Mouse (Mus musculus): ENCODE data around the gene Rps26. TPM values are rescaled to one million over a fixed set of nuclear protein-coding genes. Genes with fewer than 3 reads are reported as not detected.
A peak's percentile ranks its signal among the peaks of the same experiment; 100 is the strongest.

The Rps26 gene
- polyA plus RNA-seq, 1 experiment = 1,658 TPM

- H3K36me3 ChIP-seq (ENCODE audit: control insufficient read depth, insufficient read depth) = no peaks in the 10 kb centered on the region
- H3ac ChIP-seq (ENCODE audit: control insufficient read depth, insufficient read length) = no peak overlapping the region
- no peak overlapping the region for H3K4me3 ChIP-seq
- H3K27me3 ChIP-seq (ENCODE audit: control insufficient read depth, insufficient read depth, insufficient read length) = no peaks in the 10 kb centered on the region
- TF ChIP-seq REST (IDR thresholded peaks at IDR 0.05; ENCODE audit: insufficient read depth, insufficient read length) (no peak), TCF12 (IDR thresholded peaks at IDR 0.05; ENCODE audit: insufficient read depth, poor library complexity, severe bottlenecking) (no peak)
- H3K79me2 ChIP-seq (ENCODE audit: control insufficient read depth, insufficient read depth) = no peaks in the 10 kb centered on the region
- H3K4me2 ChIP-seq (ENCODE audit: low read depth) = no peak overlapping the region
Measured at GRCm38 (mm10) chr10:128601499-128601898, 25.0 kb downstream of the Rps26 start.

DNA sequence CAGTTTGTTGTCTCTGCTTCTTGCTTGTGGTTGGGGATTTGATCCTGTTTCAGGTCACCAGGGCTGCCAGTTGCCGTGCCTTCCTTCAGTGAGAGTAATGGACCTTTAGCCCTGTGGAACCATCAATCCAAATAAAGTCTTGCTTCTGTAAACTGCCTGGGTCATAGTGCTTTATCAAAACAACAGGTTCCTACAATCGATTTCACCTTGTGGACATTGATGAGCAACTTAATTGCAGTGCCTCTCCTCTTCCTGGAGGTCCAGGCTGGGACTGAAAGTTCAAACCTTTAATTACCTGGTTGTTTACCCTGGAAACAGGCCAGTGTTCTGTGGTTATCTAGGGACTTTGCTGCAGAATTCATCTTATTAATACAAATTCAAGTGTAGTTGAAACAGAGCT, 28.1 kb downstream of the Rps26 start:
- Histone ChIP-seq H3K79me2 (ENCODE audit: control insufficient read depth, insufficient read depth) (no peaks in the 10 kb centered on the region), H3K4me2 (ENCODE audit: low read depth) (no peak overlapping the region), H3ac (ENCODE audit: control insufficient read depth, insufficient read length) (no peak overlapping the region), H3K4me3 (no peak overlapping the region), H3K27me3 (ENCODE audit: control insufficient read depth, insufficient read depth, insufficient read length) (no peaks in the 10 kb centered on the region), H3K36me3 (ENCODE audit: control insufficient read depth, insufficient read depth) (no peaks in the 10 kb centered on the region)
- no peak for TF ChIP-seq TCF12 (IDR thresholded peaks at IDR 0.05; ENCODE audit: insufficient read depth, poor library complexity, severe bottlenecking)
- no peak for TF ChIP-seq TCF3 (IDR thresholded peaks at IDR 0.05; ENCODE audit: insufficient read length, low read depth)
- no peak for TF ChIP-seq POLR2A (IDR thresholded peaks at IDR 0.05; ENCODE audit: insufficient read length, low read depth)
- TF ChIP-seq CEBPB (IDR thresholded peaks at IDR 0.05; ENCODE audit: insufficient read depth, poor library complexity, severe bottlenecking) = no peak
- TF ChIP-seq REST (IDR thresholded peaks at IDR 0.05; ENCODE audit: insufficient read depth, insufficient read length) = no peak
- TF ChIP-seq E2F4 (IDR thresholded peaks at IDR 0.05; ENCODE audit: insufficient read depth) = no peak
- TF ChIP-seq MYOD1 (IDR thresholded peaks at IDR 0.05; ENCODE audit: control insufficient read depth in 1 of 3, insufficient read length in 2 of 3, low read depth in 2 of 3) = no peak
- no peak for TF ChIP-seq USF1 (IDR thresholded peaks at IDR 0.05; ENCODE audit: low read depth)
- no peak for TF ChIP-seq POLR2AphosphoS2 (IDR thresholded peaks at IDR 0.05; ENCODE audit: insufficient read length, low read depth)
- no peak for TF ChIP-seq MYOG (IDR thresholded peaks at IDR 0.05; ENCODE audit: control insufficient read depth in 1 of 3, insufficient read depth in 1 of 3, insufficient read length in 2 of 3, low read depth in 2 of 3)
- no peak for TF ChIP-seq SRF (IDR thresholded peaks at IDR 0.05; ENCODE audit: control insufficient read depth, insufficient read length, low read depth)
- TF ChIP-seq MAX (IDR thresholded peaks at IDR 0.05; ENCODE audit: low read depth) = no peak

DNA sequence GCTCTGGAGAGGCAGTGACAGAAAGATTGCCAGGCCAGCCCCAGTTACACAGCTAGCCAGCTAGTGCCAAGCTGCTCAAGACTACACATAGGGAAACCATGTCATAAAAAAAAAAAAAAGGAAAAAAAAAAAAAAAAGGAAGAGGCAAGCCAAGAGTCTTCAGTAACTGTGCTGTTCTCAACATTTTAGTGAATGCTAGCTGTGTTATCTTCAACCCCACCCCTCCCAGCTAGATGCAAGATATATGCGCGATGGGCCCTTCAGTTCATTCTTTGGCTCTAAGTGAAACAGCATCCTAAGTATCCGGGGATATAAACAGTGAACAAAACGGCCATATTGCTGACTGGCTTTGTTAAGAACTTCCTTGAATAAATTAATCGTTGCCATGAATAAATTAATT, 33.8 kb downstream of the Rps26 start:
- Histone ChIP-seq H3K36me3 (ENCODE audit: control insufficient read depth, insufficient read depth) (no peaks in the 10 kb centered on the region), H3K27me3 (ENCODE audit: control insufficient read depth, insufficient read depth, insufficient read length) (no peaks in the 10 kb centered on the region), H3K4me2 (ENCODE audit: low read depth) (no peak overlapping the region), H3ac (ENCODE audit: control insufficient read depth, insufficient read length) (no peak overlapping the region), H3K79me2 (ENCODE audit: control insufficient read depth, insufficient read depth) (no peaks in the 10 kb centered on the region), H3K4me3 (no peak overlapping the region)
- TF ChIP-seq MYOD1 (IDR thresholded peaks at IDR 0.05; ENCODE audit: control insufficient read depth in 1 of 3, insufficient read length in 2 of 3, low read depth in 2 of 3) (no peak), MAX (IDR thresholded peaks at IDR 0.05; ENCODE audit: low read depth) (no peak), POLR2AphosphoS2 (IDR thresholded peaks at IDR 0.05; ENCODE audit: insufficient read length, low read depth) (no peak), E2F4 (IDR thresholded peaks at IDR 0.05; ENCODE audit: insufficient read depth) (no peak), REST (IDR thresholded peaks at IDR 0.05; ENCODE audit: insufficient read depth, insufficient read length) (no peak), CEBPB (IDR thresholded peaks at IDR 0.05; ENCODE audit: insufficient read depth, poor library complexity, severe bottlenecking) (no peak), POLR2A (IDR thresholded peaks at IDR 0.05; ENCODE audit: insufficient read length, low read depth) (no peak), USF1 (IDR thresholded peaks at IDR 0.05; ENCODE audit: low read depth) (no peak), MYOG (IDR thresholded peaks at IDR 0.05; ENCODE audit: control insufficient read depth in 1 of 3, insufficient read depth in 1 of 3, insufficient read length in 2 of 3, low read depth in 2 of 3) (no peak), SRF (IDR thresholded peaks at IDR 0.05; ENCODE audit: control insufficient read depth, insufficient read length, low read depth) (no peak), TCF12 (IDR thresholded peaks at IDR 0.05; ENCODE audit: insufficient read depth, poor library complexity, severe bottlenecking) (no peak)

- Histone ChIP-seq H3ac (ENCODE audit: control insufficient read depth, insufficient read length) (no peak overlapping the region), H3K4me3 (no peak overlapping the region), H3K4me2 (ENCODE audit: low read depth) (no peak overlapping the region), H3K36me3 (ENCODE audit: control insufficient read depth, insufficient read depth) (no peaks in the 10 kb centered on the region), H3K79me2 (ENCODE audit: control insufficient read depth, insufficient read depth) (peaks cover under 1% of the 10 kb centered on the region), H3K27me3 (ENCODE audit: control insufficient read depth, insufficient read depth, insufficient read length) (no peaks in the 10 kb centered on the region)
- TF ChIP-seq USF1 (IDR thresholded peaks at IDR 0.05; ENCODE audit: low read depth) = no peak
- TF ChIP-seq MAX (IDR thresholded peaks at IDR 0.05; ENCODE audit: low read depth) = no peak
- TF ChIP-seq CEBPB (IDR thresholded peaks at IDR 0.05; ENCODE audit: insufficient read depth, poor library complexity, severe bottlenecking) = no peak
- TF ChIP-seq MYOD1 (IDR thresholded peaks at IDR 0.05; ENCODE audit: control insufficient read depth in 1 of 3, insufficient read length in 2 of 3, low read depth in 2 of 3) = no peak
- no peak for TF ChIP-seq E2F4 (IDR thresholded peaks at IDR 0.05; ENCODE audit: insufficient read depth)
- TF ChIP-seq MYOG (IDR thresholded peaks at IDR 0.05; ENCODE audit: control insufficient read depth in 1 of 3, insufficient read depth in 1 of 3, insufficient read length in 2 of 3, low read depth in 2 of 3) = no peak
- no peak for TF ChIP-seq SRF (IDR thresholded peaks at IDR 0.05; ENCODE audit: control insufficient read depth, insufficient read length, low read depth)
- no peak for TF ChIP-seq POLR2A (IDR thresholded peaks at IDR 0.05; ENCODE audit: insufficient read length, low read depth)
Measured at GRCm38 (mm10) chr10:128591436-128591835, 35.1 kb downstream of the Rps26 start.

GRCm38 (mm10) chr10:128590193-128590690, 36.3 kb downstream of the Rps26 start:
- Histone ChIP-seq H3K36me3 (ENCODE audit: control insufficient read depth, insufficient read depth) (no peaks in the 10 kb centered on the region), H3K79me2 (ENCODE audit: control insufficient read depth, insufficient read depth) (peaks cover 3% of the 10 kb centered on the region), H3K4me2 (ENCODE audit: low read depth) (peak overlapping the region; percentile 86), H3K4me3 (peak overlapping the region; percentile 62), H3ac (ENCODE audit: control insufficient read depth, insufficient read length) (peak overlapping the region; percentile 11), H3K27me3 (ENCODE audit: control insufficient read depth, insufficient read depth, insufficient read length) (no peaks in the 10 kb centered on the region)
- TF ChIP-seq TCF12 (IDR thresholded peaks at IDR 0.05; ENCODE audit: insufficient read depth, poor library complexity, severe bottlenecking) (peak; percentile 35), POLR2A (IDR thresholded peaks at IDR 0.05; ENCODE audit: insufficient read length, low read depth) (peak; percentile 29), SRF (IDR thresholded peaks at IDR 0.05; ENCODE audit: control insufficient read depth, insufficient read length, low read depth) (no peak), MYOD1 (IDR thresholded peaks at IDR 0.05; ENCODE audit: control insufficient read depth in 1 of 3, insufficient read length in 2 of 3, low read depth in 2 of 3) (peak in 2 of 3 experiments; percentile 93 to 94), MYOG (IDR thresholded peaks at IDR 0.05; ENCODE audit: control insufficient read depth in 1 of 3, insufficient read depth in 1 of 3, insufficient read length in 2 of 3, low read depth in 2 of 3) (peak; percentile 39 to 96 (median 95)), TCF3 (IDR thresholded peaks at IDR 0.05; ENCODE audit: insufficient read length, low read depth) (peak; percentile 26)
